In genomic region chr14:40917632-40918031, GRCm38 (mm10) we compare ENCODE assay signal across 9 mouse cellular contexts. TPM values are rescaled to one million over a fixed set of nuclear protein-coding genes. Genes with fewer than 3 reads are reported as not detected.
A peak's percentile ranks its signal among the peaks of the same experiment; 100 is the strongest.
DNase-seq lines count a peak whose midpoint lies in the region; ATAC-seq and TF ChIP-seq lines count a peak whose summit lies in the region.
"Had no signal": no experiment of that assay in that cellular context is flagged by ENCODE, and none has a peak within 500 bp of the region (broad histone marks: within the 10 kb centered on the region; RNA-seq: fewer than 3 reads in every experiment).

No protein-coding gene starts in this region.

- no peaks in the 10 kb centered on the region for H3K9me3 ChIP-seq in ES-E14 (ENCODE audit: control insufficient read depth, insufficient read depth, low read depth, low read length)
- no peaks in the 10 kb centered on the region for H3K9me3 ChIP-seq in forebrain, embryonic 14.5 days (replicated peaks; ENCODE audit: control insufficient read depth, low read length)
- no peaks in the 10 kb centered on the region for H3K9me3 ChIP-seq in hindbrain, embryonic 11.5 days (ENCODE audit: control insufficient read depth, low read length)
- no peaks in the 10 kb centered on the region for H3K9me3 ChIP-seq in lung, embryonic 16.5 days (ENCODE audit: control insufficient read depth, low read length)
- H3K9me3 ChIP-seq: limb, embryonic 15.5 days had no signal

- no peak overlapping the region for H3K9ac ChIP-seq in ES-E14 (ENCODE audit: insufficient read depth, low read depth, low read length, poor library complexity, severe bottlenecking)
- H3K9ac ChIP-seq in forebrain, embryonic 14.5 days (ENCODE audit: low read length): no peak overlapping the region
- no peak overlapping the region for H3K9ac ChIP-seq in hindbrain, embryonic 11.5 days (ENCODE audit: low read depth, low read length)
- H3K9ac ChIP-seq in lung, embryonic 16.5 days (ENCODE audit: low read length): no peak overlapping the region
- H3K9ac ChIP-seq: limb, embryonic 15.5 days had no signal

- H3K4me3 ChIP-seq in ES-E14 (ENCODE audit: insufficient read depth in 1 of 2, low read depth in 1 of 2, low read length in 2 of 2, poor library complexity in 1 of 2, severe bottlenecking in 1 of 2): no peak overlapping the region
- H3K4me3 ChIP-seq in forebrain, embryonic 14.5 days (ENCODE audit: low read depth, low read length): no peak overlapping the region
- H3K4me3 ChIP-seq in hindbrain, embryonic 11.5 days (ENCODE audit: low read depth, low read length): no peak overlapping the region
- no peak overlapping the region for H3K4me3 ChIP-seq in lung, embryonic 16.5 days (ENCODE audit: low read length)
- H3K4me3 ChIP-seq: limb, embryonic 15.5 days had no signal

- ATAC-seq in cerebellum, adult (ENCODE audit: insufficient number of reproducible peaks, low FRiP score, low TSS enrichment): peak; percentile 62
- peak; percentile 74 for ATAC-seq in forebrain, embryonic 14.5 days
- ATAC-seq in hindbrain, embryonic 11.5 days (ENCODE audit: low FRiP score): peak; percentile 61
- peak; percentile 54 for ATAC-seq in lung, embryonic 16.5 days (ENCODE audit: low read depth)

- H3K4me2 ChIP-seq in forebrain, embryonic 14.5 days (ENCODE audit: low read length): no peak overlapping the region
- H3K4me2 ChIP-seq in hindbrain, embryonic 11.5 days (replicated peaks; ENCODE audit: low read depth, low read length): no peak overlapping the region
- no peak overlapping the region for H3K4me2 ChIP-seq in lung, embryonic 16.5 days (ENCODE audit: low read depth, low read length)
- H3K4me2 ChIP-seq: limb, embryonic 15.5 days had no signal

- in situ Hi-C loops in ES-E14 (cut with MboI; ENCODE audit: low sequenced_read_pairs in 2 of 2, unreplicated experiment in 2 of 2): no loop called here

- no peak overlapping the region for H3K27ac ChIP-seq in ES-E14 (ENCODE audit: insufficient read depth, low read depth, low read length, poor library complexity, severe bottlenecking)
- peak overlapping the region; percentile 10; the same call in 1 of the 2 replicates for H3K27ac ChIP-seq in forebrain, embryonic 14.5 days (ENCODE audit: low read depth, low read length)
- H3K27ac ChIP-seq in hindbrain, embryonic 11.5 days (ENCODE audit: low read depth, low read length): no peak overlapping the region
- no peak overlapping the region for H3K27ac ChIP-seq in lung, embryonic 16.5 days (ENCODE audit: low read length)
- H3K27ac ChIP-seq: limb, embryonic 15.5 days had no signal

- 0% methylated on average over 1 of the region's 1 CpGs for WGBS in forebrain, embryonic 14.5 days
- WGBS in hindbrain, embryonic 11.5 days: 0% methylated on average over 1 of the region's 1 CpGs
- WGBS in lung, embryonic 16.5 days: 0% methylated on average over 1 of the region's 1 CpGs

- peaks cover 12 to 27% of the 10 kb centered on the region in 2 experiments for H3K4me1 ChIP-seq in ES-E14 (ENCODE audit: control insufficient read depth in 2 of 2, insufficient read depth in 2 of 2, low read length in 2 of 2, poor library complexity in 1 of 2)
- no peaks in the 10 kb centered on the region for H3K4me1 ChIP-seq in forebrain, embryonic 14.5 days (ENCODE audit: control insufficient read depth, insufficient read depth, low read length)
- H3K4me1 ChIP-seq in hindbrain, embryonic 11.5 days (replicated peaks; ENCODE audit: control insufficient read depth, insufficient read depth, low read length): peaks cover 5% of the 10 kb centered on the region; the same call in 1 of the 2 replicates
- peaks cover 5% of the 10 kb centered on the region for H3K4me1 ChIP-seq in lung, embryonic 16.5 days (replicated peaks; ENCODE audit: control insufficient read depth, insufficient read depth, low read length)

- peak; percentile 86 for DNase-seq in ES-E14 (ENCODE audit: low read depth, low spot score)
- peak; percentile 86 for DNase-seq in forebrain, embryonic 14.5 days (ENCODE audit: low spot score)
- DNase-seq in hindbrain, embryonic 11.5 days (ENCODE audit: low spot score): peak; percentile 96
- DNase-seq in layer of hippocampus, adult 9-10 months (ENCODE audit: low spot score): peak; percentile 92
- peak; percentile 96 for DNase-seq in ovary, postnatal 10 days (ENCODE audit: low spot score)
- peak; percentile 90 for DNase-seq in thymus, postnatal 14 days

- no peaks in the 10 kb centered on the region for H3K27me3 ChIP-seq in forebrain, embryonic 14.5 days (replicated peaks; ENCODE audit: control insufficient read depth, insufficient read depth, low read length)
- H3K27me3 ChIP-seq in hindbrain, embryonic 11.5 days (ENCODE audit: control insufficient read depth, insufficient read depth, low read length): no peaks in the 10 kb centered on the region
- H3K27me3 ChIP-seq in lung, embryonic 16.5 days (ENCODE audit: control insufficient read depth, insufficient read depth, low read depth, low read length): no peaks in the 10 kb centered on the region
- H3K27me3 ChIP-seq: limb, embryonic 15.5 days had no signal

- peaks cover 22% of the 10 kb centered on the region for H3K36me3 ChIP-seq in ES-E14 (ENCODE audit: control insufficient read depth, insufficient read depth, low read length, poor library complexity, severe bottlenecking)
- H3K36me3 ChIP-seq in forebrain, embryonic 14.5 days (ENCODE audit: control insufficient read depth, insufficient read depth, low read length): peaks cover 36% of the 10 kb centered on the region
- 0 out of 2 replicates have a peak, but pooled peaks cover 10% of the 10 kb centered on the region for H3K36me3 ChIP-seq in hindbrain, embryonic 11.5 days (ENCODE audit: control insufficient read depth, insufficient read depth, low read length)
- H3K36me3 ChIP-seq in lung, embryonic 16.5 days (ENCODE audit: control insufficient read depth, insufficient read depth, low read length): peaks cover 23% of the 10 kb centered on the region

TF ChIP-seq in ES-E14, 5 proteins besides CTCF, POLR2A, EP300 and RAD21:
- TF ChIP-seq HCFC1 (IDR thresholded peaks at IDR 0.05; ENCODE audit: borderline replicate concordance, insufficient read depth, low read length) (no peak), ZC3H11A (IDR thresholded peaks at IDR 0.05; ENCODE audit: borderline replicate concordance, low read depth, low read length) (peak; percentile 69; the same call in 1 of the 2 replicates)

RNA-seq across cellular contexts. Expression of gene Sh2d4b, which starts 24.6 kb away (rescaled TPM):
- total RNA-seq in ES-E14 (2012; rRNA removed): 2.5 and 2.6 TPM in 2 replicates
- 1.5 and 1.8 TPM in 2 replicates for polyA plus RNA-seq in forebrain, embryonic 14.5 days (2014; fragmentation: Nextera tagmentation; extraction: Ambion mirVana)
- 1.4 and 1.5 TPM in 2 replicates for polyA plus RNA-seq in hindbrain, embryonic 11.5 days (2014; fragmentation: Nextera tagmentation; extraction: Ambion mirVana)
- 0.73 and 2.0 TPM in 2 replicates for polyA plus RNA-seq in lung, embryonic 16.5 days (2015; fragmentation: Nextera tagmentation; extraction: Ambion mirVana)

RNA-seq across cellular contexts. Expression of gene Tspan14, which starts 49.0 kb away (rescaled TPM):
- total RNA-seq in ES-E14 (2012; rRNA removed): 26.5 and 62.7 TPM in 2 replicates
- polyA plus RNA-seq in forebrain, embryonic 14.5 days (2014; fragmentation: Nextera tagmentation; extraction: Ambion mirVana): 101 and 105 TPM in 2 replicates
- polyA plus RNA-seq in hindbrain, embryonic 11.5 days (2014; fragmentation: Nextera tagmentation; extraction: Ambion mirVana): 96.5 and 105 TPM in 2 replicates
- polyA plus RNA-seq in lung, embryonic 16.5 days (2015; fragmentation: Nextera tagmentation; extraction: Ambion mirVana): 104 TPM in 2 replicates
